Mouse (Mus musculus): ENCODE measurements around the gene Camk1d. TPM values are rescaled to one million over a fixed set of nuclear protein-coding genes. Genes with fewer than 3 reads are reported as not detected.

Gene Camk1d
- polyA plus RNA-seq, 1 experiment from 2014 or later: 8.8 TPM

- peaks cover 26% of the 10 kb centered on the region; the same call in 1 of the 2 replicates for H3K79me2 ChIP-seq (ENCODE audit: inconsistent target)
- H3K4me3 ChIP-seq (ENCODE audit: inconsistent target): no peak overlapping the region
- 95% methylated on average over 9 of the region's 9 CpGs for WGBS (ENCODE audit: missing documents)
- H3K27ac ChIP-seq: no peak overlapping the region
- H3K36me3 ChIP-seq (ENCODE audit: inconsistent target): no peaks in the 10 kb centered on the region
These were observed 50.8 kb downstream of the Camk1d start for GRCm38 (mm10) chr2:5663499-5663898.

- peaks cover 25% of the 10 kb centered on the region; the same call in 1 of the 2 replicates for H3K79me2 ChIP-seq (ENCODE audit: inconsistent target)
- H3K27ac ChIP-seq: no peak overlapping the region
- 87% methylated on average over 5 of the region's 5 CpGs for WGBS (ENCODE audit: missing documents)
- no peaks in the 10 kb centered on the region for H3K36me3 ChIP-seq (ENCODE audit: inconsistent target)
- no peak overlapping the region for H3K4me3 ChIP-seq (ENCODE audit: inconsistent target)
These were observed 52.4 kb downstream of the Camk1d start for GRCm38 (mm10) chr2:5661946-5662345.

- Histone ChIP-seq H3K79me2 (ENCODE audit: inconsistent target) (peaks cover 17% of the 10 kb centered on the region; the same call in 1 of the 2 replicates), H3K27ac (no peak overlapping the region), H3K36me3 (ENCODE audit: inconsistent target) (no peaks in the 10 kb centered on the region), H3K4me3 (ENCODE audit: inconsistent target) (no peak overlapping the region)
- WGBS (ENCODE audit: missing documents): 94% methylated on average over 3 of the region's 3 CpGs
These were observed 56.3 kb downstream of the Camk1d start for GRCm38 (mm10) chr2:5658000-5658399.

GRCm38 (mm10) chr2:5656326-5656725 lies 58.0 kb downstream of the Camk1d start:
- Histone ChIP-seq H3K79me2 (ENCODE audit: inconsistent target) (peaks cover 33% of the 10 kb centered on the region; the same call in 1 of the 2 replicates), H3K4me3 (ENCODE audit: inconsistent target) (no peak overlapping the region), H3K27ac (no peak overlapping the region), H3K36me3 (ENCODE audit: inconsistent target) (no peaks in the 10 kb centered on the region)
- WGBS (ENCODE audit: missing documents): 80% methylated on average over 3 of the region's 3 CpGs

- 81% methylated on average over 6 of the region's 6 CpGs for WGBS (ENCODE audit: missing documents)
- Histone ChIP-seq H3K4me3 (ENCODE audit: inconsistent target) (no peak overlapping the region), H3K79me2 (ENCODE audit: inconsistent target) (peaks cover 55% of the 10 kb centered on the region; the same call in 1 of the 2 replicates), H3K36me3 (ENCODE audit: inconsistent target) (no peaks in the 10 kb centered on the region), H3K27ac (no peak overlapping the region)
These were observed 62.2 kb downstream of the Camk1d start for GRCm38 (mm10) chr2:5652071-5652470.

GRCm38 (mm10) chr2:5651285-5651870 lies 62.9 kb downstream of the Camk1d start:
- H3K36me3 ChIP-seq (ENCODE audit: inconsistent target): no peaks in the 10 kb centered on the region
- H3K79me2 ChIP-seq (ENCODE audit: inconsistent target): peaks cover 57% of the 10 kb centered on the region; the same call in 1 of the 2 replicates
- no peak overlapping the region for H3K27ac ChIP-seq
- 41% methylated on average over 10 of the region's 10 CpGs for WGBS (ENCODE audit: missing documents)
- H3K4me3 ChIP-seq (ENCODE audit: inconsistent target): no peak overlapping the region

- peaks cover 68% of the 10 kb centered on the region; the same call in 1 of the 2 replicates for H3K79me2 ChIP-seq (ENCODE audit: inconsistent target)
- H3K36me3 ChIP-seq (ENCODE audit: inconsistent target): no peaks in the 10 kb centered on the region
- WGBS (ENCODE audit: missing documents): 79% methylated on average over 5 of the region's 5 CpGs
- H3K4me3 ChIP-seq (ENCODE audit: inconsistent target): no peak overlapping the region
- no peak overlapping the region for H3K27ac ChIP-seq
These were observed 65.1 kb downstream of the Camk1d start for GRCm38 (mm10) chr2:5649226-5649625.

GRCm38 (mm10) chr2:5648764-5649163 lies 65.6 kb downstream of the Camk1d start:
- Histone ChIP-seq H3K36me3 (ENCODE audit: inconsistent target) (no peaks in the 10 kb centered on the region), H3K79me2 (ENCODE audit: inconsistent target) (peaks cover 69% of the 10 kb centered on the region; the same call in 1 of the 2 replicates), H3K27ac (no peak overlapping the region), H3K4me3 (ENCODE audit: inconsistent target) (no peak overlapping the region)
- 65% methylated on average over 6 of the region's 6 CpGs for WGBS (ENCODE audit: missing documents)

- WGBS (ENCODE audit: missing documents): 96% methylated on average over 5 of the region's 5 CpGs
- H3K79me2 ChIP-seq (ENCODE audit: inconsistent target): peaks cover 58% of the 10 kb centered on the region; the same call in 1 of the 2 replicates
- H3K36me3 ChIP-seq (ENCODE audit: inconsistent target): no peaks in the 10 kb centered on the region
- no peak overlapping the region for H3K27ac ChIP-seq
- no peak overlapping the region for H3K4me3 ChIP-seq (ENCODE audit: inconsistent target)
These were observed 68.0 kb downstream of the Camk1d start for GRCm38 (mm10) chr2:5646322-5646721.

- Histone ChIP-seq H3K79me2 (ENCODE audit: inconsistent target) (peaks cover 58% of the 10 kb centered on the region; the same call in 1 of the 2 replicates), H3K4me3 (ENCODE audit: inconsistent target) (no peak overlapping the region), H3K27ac (no peak overlapping the region), H3K36me3 (ENCODE audit: inconsistent target) (no peaks in the 10 kb centered on the region)
- 100% methylated on average over 2 of the region's 2 CpGs for WGBS (ENCODE audit: missing documents)
These were observed 68.7 kb downstream of the Camk1d start for GRCm38 (mm10) chr2:5645584-5645983.

- 100% methylated on average over 3 of the region's 3 CpGs for WGBS (ENCODE audit: missing documents)
These were observed 70.4 kb downstream of the Camk1d start for GRCm38 (mm10) chr2:5643937-5644336.

GRCm38 (mm10) chr2:5643226-5643625 lies 71.1 kb downstream of the Camk1d start:
- Histone ChIP-seq H3K27ac (no peak overlapping the region), H3K4me3 (ENCODE audit: inconsistent target) (no peak overlapping the region), H3K79me2 (ENCODE audit: inconsistent target) (peaks cover 52% of the 10 kb centered on the region; the same call in 1 of the 2 replicates), H3K36me3 (ENCODE audit: inconsistent target) (no peaks in the 10 kb centered on the region)
- 88% methylated on average over 7 of the region's 7 CpGs for WGBS (ENCODE audit: missing documents)

More at GRCm38 (mm10) chr2:5643937-5644336, 70.4 kb downstream of the Camk1d start:
- no peaks in the 10 kb centered on the region for H3K36me3 ChIP-seq (ENCODE audit: inconsistent target)
- H3K4me3 ChIP-seq (ENCODE audit: inconsistent target): no peak overlapping the region
- peaks cover 58% of the 10 kb centered on the region; the same call in 1 of the 2 replicates for H3K79me2 ChIP-seq (ENCODE audit: inconsistent target)
- H3K27ac ChIP-seq: no peak overlapping the region

- H3K4me3 ChIP-seq (ENCODE audit: inconsistent target): no peak overlapping the region
- WGBS (ENCODE audit: missing documents): 4% methylated on average over 5 of the region's 5 CpGs
These were observed 71.7 kb downstream of the Camk1d start for GRCm38 (mm10) chr2:5642624-5643023.

GRCm38 (mm10) chr2:5641678-5642077 lies 72.6 kb downstream of the Camk1d start:
- 67% methylated on average over 5 of the region's 5 CpGs for WGBS (ENCODE audit: missing documents)
- no peak overlapping the region for H3K27ac ChIP-seq
- H3K79me2 ChIP-seq (ENCODE audit: inconsistent target): peaks cover 41% of the 10 kb centered on the region; the same call in 1 of the 2 replicates

More at GRCm38 (mm10) chr2:5642624-5643023, 71.7 kb downstream of the Camk1d start:
- Histone ChIP-seq H3K36me3 (ENCODE audit: inconsistent target) (no peaks in the 10 kb centered on the region), H3K79me2 (ENCODE audit: inconsistent target) (peaks cover 48% of the 10 kb centered on the region; the same call in 1 of the 2 replicates), H3K27ac (no peak overlapping the region)

GRCm38 (mm10) chr2:5640586-5640985 lies 73.7 kb downstream of the Camk1d start:
- WGBS (ENCODE audit: missing documents): 90% methylated on average over 5 of the region's 5 CpGs
- H3K27ac ChIP-seq: no peak overlapping the region

More at GRCm38 (mm10) chr2:5641678-5642077, 72.6 kb downstream of the Camk1d start:
- Histone ChIP-seq H3K36me3 (ENCODE audit: inconsistent target) (no peaks in the 10 kb centered on the region), H3K4me3 (ENCODE audit: inconsistent target) (no peak overlapping the region)

More at GRCm38 (mm10) chr2:5640586-5640985, 73.7 kb downstream of the Camk1d start:
- Histone ChIP-seq H3K36me3 (ENCODE audit: inconsistent target) (no peaks in the 10 kb centered on the region), H3K79me2 (ENCODE audit: inconsistent target) (peaks cover 38% of the 10 kb centered on the region; the same call in 1 of the 2 replicates), H3K4me3 (ENCODE audit: inconsistent target) (no peak overlapping the region)

Measured in macrophage (primary cell).